Mouse (Mus musculus) cerebellum, adult 2 months (tissue): ENCODE data around the gene Mtmr3.

Experiments
- CTCF ChIP-seq: fragments of 200-500 bp; IDR thresholded peaks from 2 replicates; pipeline ENCODE4 v1.5.1; 2011; ENCODE audit warnings: low read depth, mild to moderate bottlenecking, control low read depth, low read length, moderate library complexity, borderline replicate concordance; ENCODE audit not compliant: insufficient read depth
- POLR2A ChIP-seq: fragments of 200-500 bp; IDR thresholded peaks from 2 replicates; pipeline ENCODE4 v1.6.1; 2011; ENCODE audit warnings: low read length, control low read depth, borderline replicate concordance; ENCODE audit not compliant: insufficient read depth

GRCm38 (mm10) chr11:4545976-4546375, 48.7 kb downstream of the Mtmr3 start:
- no peak for TF ChIP-seq CTCF
- TF ChIP-seq POLR2A = no peak
